Mouse (Mus musculus): Measurements from ENCODE around the gene Myrip.
A peak's percentile ranks its signal among the peaks of the same experiment; 100 is the strongest.
"Not testable (repeated sequence)": the region's sequence is repeated elsewhere in the genome, so short reads cannot be mapped to it uniquely, and the experiment has no call there.

Myrip gene

GRCm38 (mm10) chr9:120301213-120301612, at the start of gene Myrip:
Gene Myrip, plus strand, starts transcription at chr9:120301513.
- not testable (repeated sequence) for DNase-seq (ENCODE audit: extremely low spot score, low spot score)

- DNase-seq (ENCODE audit: extremely low spot score, low spot score) = no peak
Measured at GRCm38 (mm10) chr9:120259805-120260204, 41.5 kb upstream of the Myrip start.

- no peak for DNase-seq (ENCODE audit: extremely low spot score, low spot score)
Measured at GRCm38 (mm10) chr9:120263994-120264393, 37.3 kb upstream of the Myrip start.

- DNase-seq (ENCODE audit: extremely low spot score, low spot score) = no peak
Measured at GRCm38 (mm10) chr9:120273083-120273482, 28.2 kb upstream of the Myrip start.

GRCm38 (mm10) chr9:120275226-120275625, 26.1 kb upstream of the Myrip start:
- no peak for DNase-seq (ENCODE audit: extremely low spot score, low spot score)

GRCm38 (mm10) chr9:120281147-120281546, 20.2 kb upstream of the Myrip start:
- no peak for DNase-seq (ENCODE audit: extremely low spot score, low spot score)

- no peak for DNase-seq (ENCODE audit: extremely low spot score, low spot score)
Measured at GRCm38 (mm10) chr9:120282461-120283047, 18.8 kb upstream of the Myrip start.

GRCm38 (mm10) chr9:120283556-120283955, 17.8 kb upstream of the Myrip start:
- DNase-seq (ENCODE audit: extremely low spot score, low spot score) = no peak

- DNase-seq (ENCODE audit: extremely low spot score, low spot score) = no peak
Measured at GRCm38 (mm10) chr9:120288011-120288410, 13.3 kb upstream of the Myrip start.

- no peak for DNase-seq (ENCODE audit: extremely low spot score, low spot score)
Measured at GRCm38 (mm10) chr9:120290375-120290774, 10.9 kb upstream of the Myrip start.

- DNase-seq (ENCODE audit: extremely low spot score, low spot score) = no peak
Measured at GRCm38 (mm10) chr9:120292488-120292887, 8.8 kb upstream of the Myrip start.

- DNase-seq (ENCODE audit: extremely low spot score, low spot score) = no peak
Measured at GRCm38 (mm10) chr9:120295527-120295926, 5.8 kb upstream of the Myrip start.

- DNase-seq (ENCODE audit: extremely low spot score, low spot score) = no peak
Measured at GRCm38 (mm10) chr9:120296938-120297337, 4.4 kb upstream of the Myrip start.

- no peak for DNase-seq (ENCODE audit: extremely low spot score, low spot score)
Measured at GRCm38 (mm10) chr9:120299429-120299828, 1.9 kb upstream of the Myrip start.

GRCm38 (mm10) chr9:120302980-120303452, 1.7 kb downstream of the Myrip start:
- DNase-seq (ENCODE audit: extremely low spot score, low spot score) = peak; percentile 14

- DNase-seq (ENCODE audit: extremely low spot score, low spot score) = peak; percentile 53
Measured at GRCm38 (mm10) chr9:120303453-120304299, 2.4 kb downstream of the Myrip start.

GRCm38 (mm10) chr9:120304300-120305137, 3.2 kb downstream of the Myrip start:
- DNase-seq (ENCODE audit: extremely low spot score, low spot score) = peak; percentile 22

- no peak for DNase-seq (ENCODE audit: extremely low spot score, low spot score)
Measured at GRCm38 (mm10) chr9:120315171-120315570, 13.9 kb downstream of the Myrip start.

- no peak for DNase-seq (ENCODE audit: extremely low spot score, low spot score)
Measured at GRCm38 (mm10) chr9:120319099-120319498, 17.8 kb downstream of the Myrip start.

GRCm38 (mm10) chr9:120320573-120320972, 19.3 kb downstream of the Myrip start:
- no peak for DNase-seq (ENCODE audit: extremely low spot score, low spot score)

- no peak for DNase-seq (ENCODE audit: extremely low spot score, low spot score)
Measured at GRCm38 (mm10) chr9:120322702-120323426, 21.6 kb downstream of the Myrip start.

Data from neural tube, embryonic 10.5 days (tissue).